Mouse (Mus musculus): ENCODE results near the gene Col4a3.

DNA sequence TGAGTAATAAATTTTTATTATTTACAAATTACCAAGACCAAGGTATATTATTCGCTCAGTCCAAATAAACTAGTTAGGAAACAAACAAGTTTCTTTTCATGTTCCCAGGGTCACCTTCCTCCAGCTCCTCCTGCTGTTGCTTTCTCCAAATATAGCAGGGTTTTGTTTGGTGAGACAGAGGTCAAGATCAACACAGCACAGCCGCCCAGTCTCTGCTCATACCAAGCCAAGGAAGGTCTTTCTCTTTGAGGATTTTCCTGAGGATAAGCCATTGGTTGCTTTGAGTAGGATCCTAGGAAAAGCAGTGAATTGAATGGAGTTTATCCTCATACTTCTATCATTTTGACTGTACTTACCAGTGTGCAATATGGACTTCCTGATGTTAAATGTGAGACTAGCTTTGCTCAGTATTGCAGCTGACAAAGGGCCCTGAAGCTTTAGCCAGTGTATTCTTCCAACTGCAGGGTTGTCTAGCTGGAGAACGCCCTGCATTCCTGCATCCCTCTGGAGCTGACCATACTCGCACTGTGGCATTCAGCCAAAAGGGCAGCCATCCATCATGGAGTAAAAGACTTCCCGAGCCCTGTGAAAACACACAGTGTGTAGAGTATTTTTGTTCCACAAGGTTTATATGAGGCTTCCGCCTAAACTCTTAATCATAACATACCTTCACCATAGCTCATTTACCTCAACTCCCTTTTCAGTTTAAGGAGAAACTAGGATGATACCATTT lies 10.3 kb downstream of the Col4a3 start:
- TF ChIP-seq POLR2A (IDR thresholded peaks at IDR 0.05; ENCODE audit: low read depth, low read length): no peak
- TF ChIP-seq CTCF (IDR thresholded peaks at IDR 0.05; ENCODE audit: borderline replicate concordance, insufficient read depth, low read length): no peak

Measured in embryonic fibroblast, embryonic 13.5 days (primary cell).